In genomic region chr11:117306311-117307088, GRCm38 (mm10) we compare ENCODE assay signal across 11 mouse cellular contexts.
A peak's percentile ranks its signal among the peaks of the same experiment; 100 is the strongest.
DNase-seq lines count a peak whose midpoint lies in the region; ATAC-seq and TF ChIP-seq lines count a peak whose summit lies in the region.
"Had no signal": no experiment of that assay in that cellular context is flagged by ENCODE, and none has a peak within 500 bp of the region (broad histone marks: within the 10 kb centered on the region; RNA-seq: fewer than 3 reads in every experiment).

No protein-coding gene starts in this region.

- ATAC-seq in heart, embryonic 12.5 days (ENCODE audit: insufficient number of reproducible peaks, low FRiP score), result no peak
- no peak for ATAC-seq in limb, embryonic 12.5 days (ENCODE audit: insufficient number of reproducible peaks, insufficient read depth, low FRiP score, low TSS enrichment, low read depth)
- no peak for ATAC-seq in erythroblast, adult 5-6 weeks (replicated peaks; ENCODE audit: low FRiP score, poor library complexity, severe bottlenecking)
- ATAC-seq: lung, postnatal 0 days had no signal

- H3K4me1 ChIP-seq in heart, embryonic 12.5 days (replicated peaks), result peaks cover 63% of the 10 kb centered on the region
- H3K4me1 ChIP-seq in limb, embryonic 12.5 days (replicated peaks), result peaks cover 88% of the 10 kb centered on the region

- DNase-seq in heart, postnatal 25 days (ENCODE audit: low spot score), result no peak
- peak; percentile 62 for DNase-seq in thymus, postnatal 0 days (ENCODE audit: low spot score)
- DNase-seq in thymus, postnatal 10 days (ENCODE audit: low spot score in 2 of 2), result no peak
- no peak for DNase-seq in cerebellum, adult 9-11 months
- no peak for DNase-seq in layer of hippocampus, adult 2 months (ENCODE audit: low spot score in 2 of 2)

- H3K27me3 ChIP-seq in heart, embryonic 12.5 days (replicated peaks), result no peaks in the 10 kb centered on the region
- no peaks in the 10 kb centered on the region for H3K27me3 ChIP-seq in limb, embryonic 12.5 days
- H3K27me3 ChIP-seq: hindbrain, embryonic 15.5 days had no signal

- H3K9me3 ChIP-seq in heart, embryonic 12.5 days (replicated peaks), result no peaks in the 10 kb centered on the region
- H3K9me3 ChIP-seq in limb, embryonic 12.5 days, result no peaks in the 10 kb centered on the region
- H3K9me3 ChIP-seq: hindbrain, embryonic 15.5 days had no signal

- H3K4me2 ChIP-seq in heart, embryonic 12.5 days, result no peak overlapping the region
- H3K4me2 ChIP-seq in limb, embryonic 12.5 days, result no peak overlapping the region
- H3K4me2 ChIP-seq: hindbrain, embryonic 15.5 days had no signal

- H3K27ac ChIP-seq in heart, embryonic 12.5 days (ENCODE audit: poor library complexity, severe bottlenecking), result peak overlapping the region; percentile 48
- H3K27ac ChIP-seq in limb, embryonic 12.5 days, result peak overlapping the region; percentile 53; the same call in 1 of the 2 replicates
- no peak overlapping the region for H3K27ac ChIP-seq in layer of hippocampus, adult 2 months
- H3K27ac ChIP-seq: hindbrain, embryonic 15.5 days had no signal

- H3K36me3 ChIP-seq in heart, embryonic 12.5 days, result 0 out of 2 replicates have a peak, but pooled peaks cover 9% of the 10 kb centered on the region
- H3K36me3 ChIP-seq in limb, embryonic 12.5 days, result peaks cover 13% of the 10 kb centered on the region
- H3K36me3 ChIP-seq: hindbrain, embryonic 15.5 days had no signal

- no peak for TF ChIP-seq CTCF in layer of hippocampus, adult 2 months (conservative IDR thresholded peaks at IDR 0.05)

- H3K9ac ChIP-seq in heart, embryonic 12.5 days, result no peak overlapping the region
- no peak overlapping the region for H3K9ac ChIP-seq in limb, embryonic 12.5 days (replicated peaks)
- H3K9ac ChIP-seq: hindbrain, embryonic 15.5 days had no signal

- intact Hi-C loops in heart, postnatal 25 days (cut with DNase I), result no loop called here

- WGBS in heart, embryonic 12.5 days, result 60% methylated on average over 14 of the region's 14 CpGs
- 54% methylated on average over 14 of the region's 14 CpGs for WGBS in limb, embryonic 12.5 days

- H3K4me3 ChIP-seq in heart, embryonic 12.5 days, result no peak overlapping the region
- H3K4me3 ChIP-seq in limb, embryonic 12.5 days (replicated peaks), result no peak overlapping the region
- H3K4me3 ChIP-seq in layer of hippocampus, adult 2 months, result no peak overlapping the region
- H3K4me3 ChIP-seq: erythroblast, embryonic 14.5 days; hindbrain, embryonic 15.5 days had no signal
